Mouse (Mus musculus) forebrain, embryonic 10.5 days (tissue): ENCODE data around the gene Cacna1g. TPM values are rescaled to one million over a fixed set of nuclear protein-coding genes. Genes with fewer than 3 reads are reported as not detected.

Experiments used
- DNase-seq: peaks from one replicate; pipeline ENCODE4 v3.0.0-alpha.2; 2017; ENCODE audit warnings: low spot score; ENCODE audit errors: extremely low spot score
- H3K27ac ChIP-seq: fragments of 300-500 bp; sonication (generic); 2 replicates; pipeline ENCODE4 v1.5.1; 2016; ENCODE audit warnings: mild to moderate bottlenecking
- H3K27me3 ChIP-seq: fragments of 300-500 bp; sonication (generic); 2 replicates; pipeline ENCODE4 v1.6.1; 2016; ENCODE audit warnings: mild to moderate bottlenecking; ENCODE audit not compliant: poor library complexity, severe bottlenecking
- H3K36me3 ChIP-seq: fragments of 300-500 bp; sonication (generic); replicated peaks from 2 replicates; pipeline ENCODE4 v1.6.1; 2016; ENCODE audit warnings: mild to moderate bottlenecking, moderate library complexity
- H3K4me1 ChIP-seq: fragments of 300-500 bp; sonication (generic); 2 replicates; pipeline ENCODE4 v1.6.1; 2016
- H3K4me3 ChIP-seq: fragments of 300-500 bp; sonication (generic); 2 replicates; pipeline ENCODE4 v1.5.1; 2016; ENCODE audit warnings: mild to moderate bottlenecking, moderate library complexity
- H3K9me3 ChIP-seq: fragments of 300-500 bp; sonication (generic); 2 replicates; pipeline ENCODE4 v1.6.1; 2016; ENCODE audit warnings: mild to moderate bottlenecking, moderate library complexity
- WGBS: fragments of 180-500 bp; shearing (Covaris S2); methylation state at CpG from one replicate; pipeline ENCODE4 v1.1.7; 2016; 5-methylcytosine and 5-hydroxymethylcytosine counted together
- polyA plus RNA-seq: library from polyadenylated mRNA; unstranded; fragments of >200 nt; fragmentation: Nextera tagmentation; extraction: Ambion mirVana; gene quantifications from 2 replicates; pipeline ENCODE4 v1.2.1, GENCODE M21; 2016

Cacna1g gene
- polyA plus RNA-seq, 1 experiment from 2014 or later: 7.0 TPM

DNA sequence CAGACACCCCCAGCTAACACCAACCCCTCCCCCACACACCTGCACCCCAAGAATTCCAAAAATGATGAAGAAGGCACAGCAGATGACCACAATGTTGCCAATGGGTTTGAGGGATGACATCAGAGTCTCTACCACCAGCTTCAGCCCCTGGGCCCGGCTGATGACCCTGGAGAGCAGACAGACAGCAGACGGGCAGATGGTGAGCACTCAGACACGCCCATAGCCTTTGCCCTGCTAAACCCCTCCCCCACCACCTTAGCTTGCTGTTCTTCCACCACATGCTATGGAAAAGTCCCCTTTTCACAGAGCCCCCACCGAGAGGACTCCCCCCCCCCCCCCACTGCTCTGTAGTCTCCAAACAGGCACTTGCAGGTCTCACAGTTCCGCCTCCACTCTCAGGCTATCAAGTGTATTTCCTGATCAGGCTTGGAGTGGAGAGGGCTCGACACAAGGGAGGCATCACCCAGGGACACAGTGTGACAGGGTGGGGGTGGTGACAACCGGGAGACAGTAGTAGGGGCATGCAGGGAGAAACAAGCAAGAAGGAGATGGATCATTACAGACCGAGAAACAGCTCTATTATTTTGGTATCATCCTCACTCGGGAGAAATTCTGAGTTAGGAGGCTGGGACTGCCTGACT, 44.9 kb downstream of the Cacna1g start:
- H3K27ac ChIP-seq: peak overlapping the region; percentile 22
- peaks cover 52% of the 10 kb centered on the region for H3K4me1 ChIP-seq
- H3K27me3 ChIP-seq: peaks cover 38% of the 10 kb centered on the region
- DNase-seq: no peak
- H3K9me3 ChIP-seq: no peaks in the 10 kb centered on the region
- WGBS: 46% methylated on average over 9 of the region's 9 CpGs
- H3K4me3 ChIP-seq: no peak overlapping the region
- H3K36me3 ChIP-seq: peaks cover 96% of the 10 kb centered on the region

DNA sequence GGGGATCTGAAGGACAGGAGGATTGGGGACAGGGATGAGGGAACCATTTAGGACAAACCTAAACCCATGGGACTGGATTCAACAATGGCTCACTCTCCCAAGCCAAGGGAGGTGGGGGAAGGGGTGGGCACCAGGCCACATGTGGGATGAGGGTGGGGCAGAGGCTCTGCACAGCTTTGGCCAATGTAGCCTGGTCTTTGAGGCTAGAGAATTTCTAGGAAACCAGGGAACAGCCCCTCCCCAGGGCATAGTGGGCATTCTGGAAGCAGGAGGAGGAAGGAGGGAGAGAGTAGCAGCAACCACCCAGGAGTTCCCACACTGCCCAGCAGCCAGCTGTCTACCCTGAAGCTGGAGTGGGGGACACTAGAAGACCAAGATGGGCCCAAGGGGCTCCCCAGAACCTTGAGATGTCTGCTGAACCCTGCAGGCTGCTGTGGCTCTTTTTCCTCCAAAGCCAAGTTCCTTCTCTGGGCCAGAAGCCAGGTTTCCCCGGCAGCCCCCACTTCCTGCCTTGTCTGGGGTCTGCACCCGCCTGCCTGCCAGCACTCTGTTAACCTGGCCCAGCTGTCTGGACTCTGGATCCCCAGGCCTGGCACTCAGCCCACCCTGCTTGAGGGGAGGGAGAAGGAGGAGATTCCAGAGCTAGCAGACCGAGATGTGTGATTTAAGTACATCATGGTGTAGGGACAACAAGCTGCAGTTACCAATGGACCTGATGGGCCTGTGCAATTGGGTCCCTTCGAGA, 45.7 kb downstream of the Cacna1g start:
- DNase-seq: no peak
- Histone ChIP-seq H3K27ac (peak overlapping the region; percentile 22), H3K4me3 (no peak overlapping the region), H3K4me1 (peaks cover 51% of the 10 kb centered on the region), H3K9me3 (no peaks in the 10 kb centered on the region), H3K36me3 (peaks cover 96% of the 10 kb centered on the region), H3K27me3 (peaks cover 36% of the 10 kb centered on the region)
- WGBS: 53% methylated on average over 4 of the region's 4 CpGs

DNA sequence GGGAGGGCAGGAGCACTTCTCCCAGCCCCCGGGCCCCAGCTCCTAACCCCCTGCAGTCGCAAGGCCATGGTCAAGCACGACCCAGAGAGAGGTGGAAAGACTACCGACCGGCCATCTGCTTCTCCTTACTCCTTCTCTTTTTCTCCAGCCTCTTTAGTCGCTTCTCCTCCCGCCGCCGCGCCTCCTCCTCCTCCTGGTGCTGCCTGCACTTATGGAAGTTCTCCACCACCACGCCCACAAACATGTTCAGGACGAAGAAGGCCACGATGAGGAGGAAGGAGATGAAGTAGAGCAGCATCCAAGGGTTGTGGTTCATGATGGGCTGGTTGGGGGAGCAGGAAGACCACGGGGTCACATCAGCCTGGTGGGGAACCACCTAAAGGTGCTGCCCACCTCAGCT, 48.3 kb downstream of the Cacna1g start:
- no peak overlapping the region for H3K4me3 ChIP-seq
- H3K27me3 ChIP-seq: peaks cover 27% of the 10 kb centered on the region
- H3K36me3 ChIP-seq: peaks cover 75% of the 10 kb centered on the region
- H3K27ac ChIP-seq: no peak overlapping the region
- no peaks in the 10 kb centered on the region for H3K9me3 ChIP-seq
- no peak for DNase-seq
- H3K4me1 ChIP-seq: peaks cover 64% of the 10 kb centered on the region
- WGBS: 66% methylated on average over 14 of the region's 14 CpGs

DNA sequence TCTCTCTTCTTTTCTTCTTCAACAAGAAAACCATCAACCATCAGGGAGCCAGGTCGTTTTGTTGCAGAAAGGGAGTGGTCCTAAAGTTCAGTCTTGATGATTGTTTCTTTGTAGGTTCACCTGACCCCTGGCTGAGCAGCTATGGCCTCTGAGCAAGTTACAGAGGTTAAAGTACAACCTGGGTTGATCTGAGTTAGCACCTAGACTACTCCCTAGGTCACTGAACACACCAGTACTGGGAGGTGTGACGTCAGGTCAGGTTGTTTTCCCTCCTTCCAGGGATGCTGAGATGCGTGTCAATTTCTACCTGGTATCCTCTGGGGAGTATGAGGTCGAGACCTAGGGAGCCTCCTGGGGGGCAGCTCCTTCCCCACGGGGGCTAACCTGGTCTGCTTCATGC, 48.8 kb downstream of the Cacna1g start:
- H3K27ac ChIP-seq: no peak overlapping the region
- 52% methylated on average over 5 of the region's 5 CpGs for WGBS
- peaks cover 25% of the 10 kb centered on the region for H3K27me3 ChIP-seq
- H3K9me3 ChIP-seq: no peaks in the 10 kb centered on the region
- H3K4me1 ChIP-seq: peaks cover 67% of the 10 kb centered on the region
- H3K36me3 ChIP-seq: peaks cover 71% of the 10 kb centered on the region
- DNase-seq: no peak
- H3K4me3 ChIP-seq: no peak overlapping the region

DNA sequence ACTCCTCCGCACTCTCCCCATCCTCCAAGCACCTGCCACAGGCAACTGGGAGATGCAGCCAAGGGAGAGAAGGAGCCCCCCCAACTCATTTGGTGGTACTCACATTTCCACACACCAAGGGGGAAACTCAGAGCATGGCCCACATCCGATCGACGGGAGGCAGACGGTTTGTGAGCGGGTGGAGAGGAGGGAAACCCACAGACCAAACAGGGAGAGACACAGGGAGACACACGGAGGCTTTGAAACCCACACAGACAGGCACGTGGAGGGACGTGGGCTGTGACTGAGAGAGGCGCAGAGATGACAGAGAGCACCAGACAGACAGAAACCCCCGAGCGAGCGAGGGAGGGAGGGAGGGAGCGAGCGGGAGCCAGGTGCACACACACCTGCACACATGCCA, 49.6 kb downstream of the Cacna1g start:
- Histone ChIP-seq H3K36me3 (peaks cover 63% of the 10 kb centered on the region), H3K4me3 (no peak overlapping the region), H3K4me1 (peaks cover 67% of the 10 kb centered on the region), H3K27ac (peak overlapping the region; percentile 22; the same call in 1 of the 2 replicates), H3K27me3 (peaks cover 25% of the 10 kb centered on the region), H3K9me3 (no peaks in the 10 kb centered on the region)
- 57% methylated on average over 15 of the region's 15 CpGs for WGBS
- DNase-seq: no peak

DNA sequence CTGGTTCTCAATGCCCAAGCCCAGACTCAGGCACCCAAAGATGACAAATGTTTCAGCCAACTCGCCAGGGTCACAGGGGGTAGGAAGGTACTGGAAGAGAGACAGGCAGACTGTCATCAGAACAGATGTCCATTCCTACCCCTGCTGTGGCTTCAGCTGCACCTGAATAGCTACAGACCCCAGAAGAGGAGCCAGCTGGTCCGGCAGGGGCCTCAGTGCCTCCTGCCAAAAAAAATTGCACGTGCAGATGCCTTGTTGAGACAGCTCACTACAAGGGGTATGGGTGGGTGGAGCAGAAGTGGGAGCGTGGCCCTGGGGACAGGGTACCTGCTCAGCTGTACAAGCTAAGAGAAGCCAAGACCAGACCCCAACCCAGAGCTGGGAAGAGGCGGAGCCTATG, 50.1 kb downstream of the Cacna1g start:
- no peak overlapping the region for H3K27ac ChIP-seq
- H3K36me3 ChIP-seq: peaks cover 62% of the 10 kb centered on the region
- H3K4me3 ChIP-seq: no peak overlapping the region
- H3K4me1 ChIP-seq: peaks cover 67% of the 10 kb centered on the region
- no peak for DNase-seq
- peaks cover 25% of the 10 kb centered on the region for H3K27me3 ChIP-seq
- WGBS: 71% methylated on average over 5 of the region's 5 CpGs
- no peaks in the 10 kb centered on the region for H3K9me3 ChIP-seq

DNA sequence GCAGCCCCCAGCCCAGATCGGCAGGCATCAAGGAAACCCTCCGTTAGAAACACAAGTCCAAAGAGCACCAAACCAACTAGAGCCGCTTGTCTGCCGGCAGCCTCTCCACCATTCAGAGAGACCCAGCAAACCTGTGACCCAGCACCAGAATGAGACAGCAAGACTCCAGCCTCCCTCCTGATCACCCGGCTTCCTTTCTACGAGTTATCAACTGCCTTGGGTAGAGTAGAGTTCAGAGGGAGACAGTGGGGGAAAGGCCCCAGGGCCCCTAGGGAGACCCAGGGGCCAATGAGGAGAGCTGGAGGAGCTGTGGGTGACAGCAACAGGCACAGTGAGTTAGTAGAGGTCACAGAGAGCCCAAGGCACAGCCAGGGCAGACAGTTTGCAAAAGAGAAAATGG, 53.0 kb downstream of the Cacna1g start:
- peaks cover 41% of the 10 kb centered on the region for H3K27me3 ChIP-seq
- no peak for DNase-seq
- peaks cover 60% of the 10 kb centered on the region for H3K4me1 ChIP-seq
- H3K27ac ChIP-seq: peak overlapping the region; percentile 25; the same call in 1 of the 2 replicates
- 76% methylated on average over 6 of the region's 6 CpGs for WGBS
- H3K36me3 ChIP-seq: peaks cover 62% of the 10 kb centered on the region
- H3K4me3 ChIP-seq: no peak overlapping the region
- no peaks in the 10 kb centered on the region for H3K9me3 ChIP-seq

DNA sequence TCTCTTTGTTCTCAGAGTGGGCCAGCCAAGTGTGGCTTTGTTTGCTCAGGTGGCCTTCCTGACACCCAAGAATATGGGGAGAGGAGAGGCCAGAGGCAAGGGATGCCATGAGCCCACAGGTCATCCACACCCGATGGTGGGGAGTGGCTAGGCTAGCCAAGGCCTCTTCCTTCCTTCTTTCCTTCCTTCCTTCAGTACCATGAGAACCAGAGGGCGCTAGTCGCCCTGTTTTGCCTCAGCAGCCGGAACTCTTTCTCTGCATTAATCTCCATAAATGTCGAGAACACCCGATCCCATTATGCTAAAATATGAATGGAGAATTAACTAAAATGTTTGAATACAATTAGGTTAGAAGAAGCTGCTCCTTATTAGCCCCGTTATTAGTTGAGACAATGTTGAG, 53.7 kb downstream of the Cacna1g start:
- 49% methylated on average over 7 of the region's 7 CpGs for WGBS
- Histone ChIP-seq H3K4me3 (no peak overlapping the region), H3K27me3 (peaks cover 42% of the 10 kb centered on the region), H3K9me3 (no peaks in the 10 kb centered on the region), H3K27ac (no peak overlapping the region), H3K36me3 (peaks cover 62% of the 10 kb centered on the region), H3K4me1 (peaks cover 60% of the 10 kb centered on the region)
- no peak for DNase-seq

DNA sequence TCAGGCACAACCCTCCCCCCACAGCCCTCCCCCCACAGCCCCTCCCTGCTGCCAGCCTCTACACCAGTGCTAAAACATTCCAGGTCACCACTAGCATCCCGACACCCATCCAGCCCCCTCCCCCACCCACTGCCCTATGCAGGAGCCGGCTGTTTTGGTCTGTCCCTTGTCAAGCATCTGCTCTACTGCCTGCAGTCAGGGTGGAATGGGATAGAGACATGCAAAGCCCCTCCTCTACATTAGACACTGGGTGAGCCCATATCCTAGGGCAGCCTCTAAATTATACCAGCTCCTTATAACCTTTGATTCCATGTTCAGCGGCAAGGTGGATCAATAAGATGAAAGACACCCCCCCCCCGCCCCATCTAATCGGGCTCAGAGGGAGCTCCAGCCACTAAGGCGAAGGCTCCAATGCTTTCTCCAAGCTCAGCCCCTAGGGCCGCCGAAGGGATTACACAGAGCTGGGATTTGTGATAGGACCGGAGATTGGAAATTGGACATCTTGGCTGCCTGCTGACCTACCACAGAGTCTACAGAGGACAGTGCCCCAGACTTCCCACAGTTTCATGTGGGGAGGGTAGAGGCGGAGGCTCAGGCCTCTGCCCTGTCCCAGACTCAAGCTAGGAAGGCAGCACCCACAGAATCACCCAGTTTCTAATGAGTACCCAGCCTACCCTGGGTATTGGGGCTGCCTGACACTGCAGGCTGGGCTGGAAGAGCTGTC, 54.8 kb downstream of the Cacna1g start:
- Histone ChIP-seq H3K27ac (no peak overlapping the region), H3K36me3 (peaks cover 61% of the 10 kb centered on the region), H3K9me3 (no peaks in the 10 kb centered on the region), H3K27me3 (peaks cover 47% of the 10 kb centered on the region), H3K4me1 (peaks cover 66% of the 10 kb centered on the region), H3K4me3 (no peak overlapping the region)
- 63% methylated on average over 10 of the region's 10 CpGs for WGBS
- no peak for DNase-seq

DNA sequence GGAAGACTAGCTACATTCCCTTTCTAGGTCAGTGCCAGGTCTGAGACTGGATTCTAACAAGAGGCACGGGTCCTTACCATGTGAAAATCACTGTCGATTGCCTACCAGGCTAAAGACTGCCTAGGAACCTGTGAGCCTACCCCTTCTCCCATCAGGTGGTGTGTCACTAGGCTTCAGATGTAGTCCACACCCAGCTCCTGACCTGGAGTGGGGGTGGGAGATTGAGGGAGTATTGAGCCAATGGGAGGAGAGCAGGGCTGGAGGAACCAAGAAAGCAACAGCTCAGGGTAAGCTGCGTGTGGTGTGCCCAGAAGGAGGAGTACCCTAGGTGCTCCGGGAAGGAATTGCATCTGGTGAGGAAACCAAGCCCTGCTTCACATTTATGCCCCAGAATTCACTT, 60.0 kb downstream of the Cacna1g start:
- Histone ChIP-seq H3K27me3 (peaks cover 70% of the 10 kb centered on the region), H3K4me1 (peaks cover 48% of the 10 kb centered on the region), H3K9me3 (no peaks in the 10 kb centered on the region), H3K4me3 (no peak overlapping the region), H3K27ac (peak overlapping the region; percentile 73), H3K36me3 (peaks cover 78% of the 10 kb centered on the region)
- no peak for DNase-seq
- WGBS: 69% methylated on average over 4 of the region's 4 CpGs

DNA sequence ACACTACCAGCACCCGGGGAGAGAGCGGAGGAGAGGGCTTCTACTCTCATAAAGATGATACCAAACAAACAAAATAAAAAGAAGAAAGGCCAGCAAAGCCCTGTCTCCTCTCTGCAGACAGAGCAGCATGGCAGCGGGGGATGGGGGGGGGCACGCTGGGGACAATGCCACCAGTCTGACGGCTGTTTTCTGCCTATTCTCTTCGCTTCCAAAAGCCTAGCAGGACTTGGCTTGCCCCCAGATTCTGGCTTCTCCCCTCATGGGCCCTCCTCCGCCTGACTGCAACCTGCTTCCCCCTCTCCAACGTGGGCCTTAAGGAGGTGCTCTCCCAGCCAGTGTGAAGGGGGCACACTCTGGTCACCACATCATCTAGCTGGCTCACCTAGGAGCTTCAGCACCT, 60.5 kb downstream of the Cacna1g start:
- H3K9me3 ChIP-seq: no peaks in the 10 kb centered on the region
- H3K4me1 ChIP-seq: peaks cover 49% of the 10 kb centered on the region
- no peak overlapping the region; the same call in 1 of the 2 replicates for H3K4me3 ChIP-seq
- 48% methylated on average over 8 of the region's 8 CpGs for WGBS
- DNase-seq: no peak
- peaks cover 76% of the 10 kb centered on the region for H3K36me3 ChIP-seq
- H3K27ac ChIP-seq: peak overlapping the region; percentile 73
- H3K27me3 ChIP-seq: peaks cover 71% of the 10 kb centered on the region

DNA sequence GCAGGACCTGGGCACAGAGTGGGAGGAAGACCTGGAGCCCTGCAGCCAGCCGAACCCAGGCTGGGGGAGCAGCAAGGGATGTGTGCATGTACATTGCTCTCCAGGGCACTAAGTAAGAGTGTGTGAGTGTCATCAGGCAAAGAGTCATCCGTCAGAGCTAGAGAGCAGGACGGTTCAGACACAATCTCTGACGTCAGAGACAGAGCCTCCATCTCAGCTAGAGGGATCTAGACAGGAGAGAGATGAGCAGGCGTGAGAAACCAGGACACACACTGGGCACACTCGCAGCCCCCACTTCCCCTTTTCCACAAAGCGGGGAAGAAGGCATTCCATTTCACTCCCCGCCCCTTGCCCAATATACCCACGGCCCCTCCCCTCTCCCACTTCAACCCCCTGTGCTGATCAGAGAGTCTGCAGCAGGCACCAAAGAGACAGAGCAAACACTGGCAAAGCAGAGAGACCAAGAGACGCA, 61.0 kb downstream of the Cacna1g start:
- Histone ChIP-seq H3K4me1 (peaks cover 50% of the 10 kb centered on the region), H3K36me3 (peaks cover 72% of the 10 kb centered on the region), H3K27me3 (peaks cover 71% of the 10 kb centered on the region), H3K9me3 (no peaks in the 10 kb centered on the region), H3K4me3 (no peak overlapping the region; the same call in 1 of the 2 replicates), H3K27ac (peak overlapping the region; percentile 73)
- 61% methylated on average over 10 of the region's 10 CpGs for WGBS
- DNase-seq: no peak

DNA sequence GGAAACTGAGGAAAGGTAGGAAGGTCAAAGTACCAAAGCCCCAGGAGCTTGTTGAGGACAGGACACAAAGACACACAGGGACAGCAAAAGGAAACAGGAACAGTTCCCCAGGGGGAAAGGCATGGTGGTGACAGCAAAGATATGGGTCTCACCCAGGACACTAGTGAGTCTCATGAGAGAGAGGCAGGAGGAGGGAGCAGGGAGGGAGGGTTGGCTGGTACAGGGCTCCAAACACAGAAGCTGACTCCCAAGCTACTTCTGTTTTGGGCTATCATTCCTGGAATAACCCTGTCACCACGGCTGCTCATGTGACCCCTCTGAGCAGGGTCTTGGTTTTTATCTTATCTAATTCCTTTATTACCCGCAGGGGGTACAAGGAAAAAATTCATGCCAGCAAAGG, 61.4 kb downstream of the Cacna1g start:
- DNase-seq: no peak
- H3K9me3 ChIP-seq: no peaks in the 10 kb centered on the region
- H3K4me1 ChIP-seq: peaks cover 55% of the 10 kb centered on the region
- peak overlapping the region; percentile 73; the same call in 1 of the 2 replicates for H3K27ac ChIP-seq
- no peak overlapping the region for H3K4me3 ChIP-seq
- 82% methylated on average over 2 of the region's 2 CpGs for WGBS
- peaks cover 67% of the 10 kb centered on the region for H3K36me3 ChIP-seq
- H3K27me3 ChIP-seq: peaks cover 70% of the 10 kb centered on the region
